Mouse (Mus musculus) heart, postnatal 0 days (tissue): ENCODE measurements around the gene Mknk1.

Experiments
- CTCF ChIP-seq: IDR thresholded peaks from 2 replicates; pipeline ENCODE4 v1.5.1; 2016; ENCODE audit warnings: antibody characterized with exemption, control low read depth, low read depth
- EP300 ChIP-seq: IDR thresholded peaks from 2 replicates; pipeline ENCODE4 v1.6.1; 2016; ENCODE audit warnings: antibody characterized with exemption, low read depth

DNA sequence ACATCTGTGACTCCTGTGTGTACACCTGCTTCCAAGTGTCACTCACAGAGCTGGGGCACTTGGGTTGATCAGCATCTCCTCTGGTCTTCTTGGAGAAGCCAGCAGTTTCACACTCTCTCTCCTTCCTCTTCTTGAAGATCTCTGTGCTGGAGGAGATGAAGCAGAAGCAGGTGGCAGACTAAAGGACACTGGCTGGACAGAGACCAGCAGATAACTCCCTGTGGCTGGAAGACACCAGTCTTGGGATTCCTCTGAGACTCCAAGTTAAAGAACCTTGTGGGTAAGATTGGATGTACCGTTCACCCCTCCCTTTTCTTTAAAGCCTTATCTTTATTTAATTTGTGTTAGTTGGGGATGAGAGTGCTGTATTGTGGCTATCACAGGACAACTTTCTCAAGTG is 9.1 kb downstream of the Mknk1 start:
- TF ChIP-seq CTCF (no peak), EP300 (no peak)
